Mouse (Mus musculus) left cerebral cortex, adult 9 months (tissue): ENCODE data around the gene Rrbp1.

Experiments used
- DNase-seq, 2 experiments: peaks; one replicate each; pipeline ENCODE4 v3.0.0; 2022; ENCODE audit warnings: low spot score in 2 of 2

Rrbp1 gene

DNA sequence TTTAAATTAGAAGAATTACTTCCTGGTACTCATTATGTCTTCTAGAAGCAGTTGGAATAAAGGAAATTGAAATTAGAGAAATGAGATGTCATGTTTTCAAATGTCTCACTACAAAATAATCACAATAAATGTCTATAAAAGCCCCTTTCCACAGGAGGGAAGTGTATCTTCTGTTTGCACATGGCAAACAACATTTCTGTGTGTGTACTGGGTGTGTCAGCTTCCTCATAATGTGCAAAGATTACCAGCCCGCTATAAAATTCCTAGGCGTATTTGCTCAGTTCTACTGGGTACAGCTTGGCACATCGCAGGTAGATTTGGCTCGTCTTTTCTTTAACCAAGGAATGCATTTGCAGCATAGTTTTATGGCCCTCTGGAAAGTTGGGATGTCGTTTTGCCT is 93.4 kb downstream of the Rrbp1 start:
- no peak for DNase-seq

DNA sequence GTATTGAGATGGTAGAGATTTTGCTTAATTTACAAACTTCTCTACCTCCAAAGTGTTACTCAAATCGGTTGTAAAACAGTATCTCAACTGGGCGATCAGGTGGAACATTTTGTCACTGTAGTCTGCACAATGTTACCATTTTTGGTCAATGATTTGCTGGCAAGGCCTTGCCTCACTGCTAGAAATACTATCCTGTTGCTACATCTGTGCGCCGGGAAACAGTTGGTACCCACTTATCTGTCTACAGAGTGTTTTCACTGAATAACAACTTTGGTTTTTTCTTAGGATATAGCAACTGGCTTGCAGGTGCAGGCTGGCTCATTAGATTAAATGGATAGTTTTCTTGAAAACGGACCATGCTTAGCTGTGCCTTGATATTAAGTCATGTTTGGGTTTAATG is 94.8 kb downstream of the Rrbp1 start:
- DNase-seq = peak in 1 of 2 experiments; percentile 51

DNA sequence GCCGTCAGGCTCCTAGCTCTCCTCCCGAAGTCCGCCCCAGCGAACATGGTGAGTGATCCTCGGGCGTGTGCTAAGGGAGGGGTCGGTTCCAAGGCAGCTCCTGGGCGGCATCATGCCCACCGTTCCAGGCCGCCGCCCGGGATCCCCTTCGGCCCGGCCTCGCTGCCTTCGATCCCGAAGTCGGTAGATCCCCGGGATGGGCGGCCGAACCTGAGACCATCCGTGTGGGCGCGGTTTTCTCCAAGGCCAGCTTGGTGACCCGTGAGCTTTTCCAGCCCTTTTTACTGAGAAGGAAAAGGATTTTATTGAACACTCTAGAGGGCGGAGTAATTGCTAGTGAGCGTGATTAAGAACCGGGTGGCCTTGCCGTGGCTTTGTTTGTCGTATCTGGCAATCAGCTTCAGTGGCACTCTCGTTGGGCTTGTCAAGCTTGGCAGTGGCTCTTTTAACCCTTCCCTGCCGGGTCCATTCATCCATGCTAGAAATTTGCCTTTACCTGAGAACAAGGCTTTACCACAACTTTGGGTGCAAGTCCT is 95.4 kb downstream of the Rrbp1 start:
- no peak for DNase-seq

DNA sequence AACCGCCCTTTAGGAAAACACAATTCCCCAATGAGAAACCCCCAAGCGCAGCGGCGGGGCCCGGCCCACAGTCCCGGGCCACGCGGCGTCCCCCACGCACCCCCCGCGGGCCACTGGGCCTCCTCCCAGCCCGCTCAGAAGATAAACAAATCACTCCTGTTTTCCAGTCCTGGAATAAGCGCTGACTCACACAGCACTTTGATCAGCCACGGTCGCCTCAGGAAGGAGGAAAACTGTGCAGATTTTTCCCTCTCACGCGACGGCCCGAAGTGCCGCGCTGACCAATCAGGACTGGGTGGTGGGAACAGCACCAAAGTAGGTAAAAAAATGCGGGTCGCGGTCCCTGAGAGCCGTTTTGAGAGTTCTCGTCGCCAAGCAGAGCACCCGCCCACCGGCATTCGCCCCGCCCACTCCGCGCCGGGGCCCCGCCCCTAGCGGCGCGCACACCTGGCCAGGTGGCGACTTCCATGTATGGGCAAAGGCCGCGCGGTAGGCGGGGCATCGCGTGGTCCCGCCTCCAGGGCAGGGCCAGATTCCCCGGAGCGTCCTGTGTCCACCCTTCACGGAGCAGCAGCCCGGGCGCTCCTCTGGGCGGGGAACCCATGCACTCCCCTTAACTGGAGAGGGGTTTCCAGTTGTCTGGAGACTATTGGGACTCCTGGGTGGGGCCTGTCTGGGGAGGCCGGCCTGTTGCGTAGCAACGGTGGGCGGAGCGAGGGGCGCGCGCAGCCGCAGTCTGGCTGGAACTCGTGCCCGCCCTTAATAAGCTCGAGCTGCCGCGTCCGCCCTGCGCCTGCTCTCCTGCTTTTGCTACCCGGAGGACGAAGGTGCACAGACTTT is 96.1 kb downstream of the Rrbp1 start, which contains the start of gene Dstn:
TSS of gene Dstn (plus strand) at position 561 of the 840 bp plus-strand sequence.
- peak; percentile 93 to 97 for DNase-seq

DNA sequence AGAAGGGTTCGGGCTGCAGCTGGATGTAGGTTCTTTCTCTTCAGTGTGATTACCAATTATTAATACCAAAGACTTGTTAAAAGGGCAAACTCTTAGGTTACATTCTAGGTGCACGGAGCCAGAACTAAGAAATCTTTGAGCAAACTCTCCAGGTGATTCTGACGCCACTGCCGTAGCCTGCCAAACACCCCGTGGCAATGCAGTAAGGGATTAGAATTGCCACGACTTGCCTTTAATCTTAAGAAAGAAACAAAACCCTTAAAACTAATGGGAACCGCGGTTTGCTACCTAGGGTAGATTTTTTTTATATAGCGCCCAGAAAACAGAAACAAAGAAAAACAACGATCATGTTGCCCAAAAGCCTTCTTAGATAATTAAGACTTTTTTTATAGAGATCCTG is 96.8 kb downstream of the Rrbp1 start:
- no peak for DNase-seq

DNA sequence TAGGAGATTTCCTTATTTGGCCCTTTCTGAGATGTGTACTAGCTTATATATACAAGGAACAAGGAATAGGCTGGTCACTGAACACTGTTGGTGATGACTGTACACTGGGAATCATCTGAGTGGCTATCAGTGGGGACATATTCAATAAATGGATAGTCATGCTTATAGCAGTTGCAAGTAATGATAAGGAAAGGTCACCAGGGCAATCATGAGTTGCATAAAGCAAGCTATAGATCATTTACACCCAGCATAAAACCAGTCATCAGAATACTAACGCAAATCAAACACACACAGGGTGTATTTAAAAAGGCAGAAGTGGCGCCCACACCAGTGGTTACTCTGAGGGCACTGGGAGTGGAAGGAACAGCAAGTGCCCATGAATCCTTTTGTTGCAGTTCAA is 98.9 kb downstream of the Rrbp1 start:
- no peak for DNase-seq

DNA sequence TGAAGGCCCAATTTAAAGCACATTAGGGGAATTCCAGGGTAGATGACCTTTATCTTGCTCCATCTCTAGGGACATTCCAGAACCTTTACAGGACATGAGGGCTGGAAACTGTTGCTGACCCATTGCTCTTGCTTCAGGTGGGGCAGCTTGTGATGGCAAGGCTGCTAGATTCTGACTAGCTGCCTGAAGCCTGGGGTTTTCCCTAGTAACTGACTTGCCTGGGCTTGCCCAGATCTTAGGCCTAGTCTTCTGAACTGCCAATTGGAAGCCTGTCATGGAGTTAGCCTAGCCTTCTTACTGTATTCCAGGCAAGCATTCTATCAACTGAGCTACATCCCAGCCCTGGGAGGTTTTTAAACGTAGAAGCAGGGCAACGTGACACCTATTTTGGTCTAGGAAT is 101.8 kb downstream of the Rrbp1 start:
- no peak for DNase-seq

DNA sequence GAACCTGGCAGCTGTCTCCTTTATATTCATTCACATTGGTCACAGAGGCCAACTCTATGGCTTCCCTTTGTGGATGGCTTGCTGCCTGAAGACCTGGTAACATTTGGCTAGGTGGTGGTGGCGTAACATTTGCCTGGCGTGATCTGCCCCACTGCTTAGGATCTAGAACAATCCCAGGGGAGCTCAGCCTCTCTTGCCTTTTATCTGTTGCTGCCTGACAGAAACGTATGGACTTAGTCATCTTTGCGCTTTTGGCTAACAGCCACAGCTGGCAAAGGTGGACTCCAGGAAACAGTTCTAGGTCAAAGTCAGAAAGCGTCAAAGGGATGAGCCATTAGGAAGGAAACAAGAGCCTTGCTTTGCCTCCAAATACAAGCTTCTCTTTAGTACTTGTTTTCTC is 106.2 kb downstream of the Rrbp1 start:
- DNase-seq = no peak

DNA sequence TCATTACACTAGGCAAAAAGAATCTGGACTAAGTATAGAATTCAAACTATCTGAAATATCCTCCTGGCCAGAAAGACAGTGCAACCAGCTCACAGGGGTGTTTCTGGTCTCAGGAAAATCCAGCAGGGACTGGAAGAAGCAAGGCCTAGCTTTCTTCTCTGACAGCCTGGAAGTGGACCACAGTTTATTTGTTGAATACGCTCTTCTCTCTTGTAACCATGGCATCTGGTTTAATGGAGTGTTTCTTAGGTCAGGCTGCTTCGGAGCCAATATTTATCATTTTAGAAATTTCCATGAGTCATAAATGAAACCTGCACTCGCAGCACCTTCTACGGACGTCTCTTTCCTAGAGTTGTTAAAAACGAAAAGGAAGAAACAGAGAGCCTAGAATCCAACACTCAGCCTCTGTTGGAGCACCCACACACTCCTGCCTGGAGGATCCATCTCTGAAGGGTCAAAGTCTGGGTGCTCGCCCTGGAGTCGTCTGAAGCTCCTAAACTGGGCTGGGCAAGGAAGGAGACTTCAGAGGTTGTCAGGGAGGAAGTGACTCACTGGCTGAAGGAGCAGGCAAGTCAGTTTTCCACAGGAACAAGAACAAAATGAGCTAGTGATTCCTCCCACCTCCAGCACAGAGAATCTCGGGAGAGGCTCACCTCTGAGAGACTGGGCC is 107.6 kb downstream of the Rrbp1 start:
- DNase-seq = no peak

DNA sequence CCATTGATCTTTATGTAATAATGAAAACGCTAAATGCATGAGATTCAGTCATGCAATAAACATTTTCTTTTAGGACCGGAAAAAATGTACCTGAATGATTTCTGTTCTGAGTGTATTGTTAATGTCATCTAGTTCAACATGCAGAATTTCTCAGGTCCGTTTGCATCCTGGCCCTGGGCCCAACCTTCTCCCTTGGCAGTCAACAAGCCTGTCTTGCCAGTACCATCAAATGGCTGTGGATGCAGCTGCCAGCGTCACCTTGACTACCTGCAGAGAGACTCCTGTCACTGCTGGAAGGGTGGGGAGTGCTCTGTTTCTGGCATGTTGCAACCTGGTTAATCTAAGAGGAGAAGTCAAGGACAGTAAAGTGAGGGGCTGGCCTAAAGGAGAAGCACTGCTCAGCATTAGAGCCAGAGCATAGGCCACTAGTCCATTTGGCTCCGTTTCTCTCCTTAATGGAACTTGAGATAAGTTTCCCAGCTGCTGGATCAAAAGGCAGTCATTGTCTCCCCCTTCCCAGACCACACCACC is 110.2 kb downstream of the Rrbp1 start:
- DNase-seq = no peak

DNA sequence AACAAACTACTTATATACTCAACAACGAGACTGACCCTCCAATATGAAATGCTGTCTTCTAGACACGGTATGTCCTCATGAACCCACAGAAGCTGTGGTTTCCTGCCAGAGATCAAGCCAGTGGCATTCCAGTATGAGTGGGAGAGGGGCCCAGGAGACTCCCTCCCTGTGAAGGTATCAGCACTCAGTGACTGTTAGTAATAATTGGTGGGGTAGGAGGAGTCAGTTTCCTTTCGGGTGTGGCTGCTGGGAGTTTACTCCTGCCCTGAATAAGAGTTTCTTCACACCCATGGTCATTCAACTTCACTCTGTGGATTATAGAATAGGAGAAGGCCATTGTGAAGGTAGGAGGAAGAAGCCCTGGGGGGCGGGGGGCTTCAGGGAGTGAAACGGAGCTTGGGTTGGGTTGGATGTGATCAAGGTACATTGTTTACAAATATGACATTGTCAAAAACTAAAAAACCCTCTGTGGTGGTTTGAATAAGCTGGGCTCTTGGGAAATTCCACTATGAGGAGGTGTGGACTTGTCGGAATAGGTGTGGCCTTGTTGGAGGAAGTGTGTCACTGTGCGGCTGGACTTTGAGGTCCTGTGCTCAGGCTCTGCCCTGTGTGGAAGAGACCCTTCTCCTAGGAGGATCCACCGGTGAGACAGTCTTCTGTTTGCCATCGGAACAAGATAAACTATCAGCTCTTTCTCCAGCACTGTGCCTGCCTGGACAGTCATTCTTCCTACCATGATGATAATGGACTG is 111.4 kb downstream of the Rrbp1 start:
- DNase-seq = no peak
